Mouse (Mus musculus): ENCODE measurements around the gene Heatr6.

DNA sequence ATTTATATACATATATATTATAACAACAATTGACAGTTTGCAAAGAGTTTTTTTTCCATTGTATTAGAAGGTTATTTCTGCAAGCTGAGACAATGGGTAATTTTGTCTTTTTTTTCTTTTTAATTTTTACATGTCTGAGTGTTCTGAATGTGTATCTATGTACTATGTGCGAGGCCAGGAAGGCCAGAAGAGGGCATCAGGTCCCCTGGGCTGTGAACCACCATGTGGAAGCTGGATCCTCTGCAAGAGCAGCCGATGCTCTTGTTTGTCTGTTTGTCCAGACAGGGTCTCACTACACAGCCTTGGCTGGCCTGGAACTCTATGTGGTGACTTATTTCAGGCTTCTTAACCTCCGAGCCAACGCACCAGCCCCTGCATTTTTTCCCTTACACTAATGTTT, 37.6 kb downstream of the Heatr6 start:
- TF ChIP-seq CTCF (IDR thresholded peaks at IDR 0.05; ENCODE audit: control insufficient read depth, insufficient read depth, low read length), result no peak
- TF ChIP-seq POLR2A (IDR thresholded peaks at IDR 0.05; ENCODE audit: borderline replicate concordance, control insufficient read depth, low read depth, low read length), result no peak

Data from bone marrow, adult 2 months (tissue).